Mouse (Mus musculus): ENCODE data around the gene Gria3. TPM values are rescaled to one million over a fixed set of nuclear protein-coding genes. Genes with fewer than 3 reads are reported as not detected.

Gria3 gene
- polyA plus RNA-seq, 1 experiment from 2014 or later: 1.9 TPM

Small RNA genes within 50 kb of the gene (microRNA-seq; reads per million reads assigned to microRNA genes)
- not detected for gene Gm22413

All from liver, embryonic 13.5 days (tissue).